Mouse (Mus musculus) E14TG2a.4 (cell line): ENCODE results near the gene Reep6.
A peak's percentile ranks its signal among the peaks of the same experiment; 100 is the strongest.

ENCODE experiments used
- H3K27me3 ChIP-seq: 2 replicates; pipeline ENCODE4 v1.6.1; 2014; ENCODE audit warnings: low read length, control low read depth; ENCODE audit not compliant: insufficient read depth
- H3K36me3 ChIP-seq: 2 replicates; pipeline ENCODE4 v1.6.1; 2014; ENCODE audit warnings: low read length, control low read depth; ENCODE audit not compliant: insufficient read depth
- H3K4me1 ChIP-seq: replicated peaks from 2 replicates; pipeline ENCODE4 v1.6.1; 2014; ENCODE audit warnings: low read depth, low read length, control low read depth
- H3K4me3 ChIP-seq: replicated peaks from 2 replicates; pipeline ENCODE4 v1.5.1; 2014; ENCODE audit warnings: mild to moderate bottlenecking, low read length
- H3K9me3 ChIP-seq: 2 replicates; pipeline ENCODE4 v1.6.1; 2014; ENCODE audit warnings: low read length, control low read depth
- CTCF ChIP-seq: conservative IDR thresholded peaks from 2 replicates; pipeline ENCODE4 v1.5.1; 2014; ENCODE audit warnings: low read length
- NANOG ChIP-seq: IDR thresholded peaks from 2 replicates; pipeline ENCODE4 v1.6.1; 2014; ENCODE audit warnings: borderline replicate concordance, low read length, mixed read lengths
- POU5F1 ChIP-seq: IDR thresholded peaks from 2 replicates; pipeline ENCODE4 v1.6.1; 2014; ENCODE audit warnings: low read length, borderline replicate concordance

Reep6 gene

GRCm38 (mm10) chr10:80298571-80299281 is 31.0 kb upstream of the Reep6 start:
- Histone ChIP-seq H3K4me3 (peak overlapping the region; percentile 70), H3K9me3 (no peaks in the 10 kb centered on the region), H3K27me3 (peaks cover 57% of the 10 kb centered on the region), H3K36me3 (peaks cover 14% of the 10 kb centered on the region), H3K4me1 (peaks cover 75% of the 10 kb centered on the region)
- TF ChIP-seq CTCF = no peak
- TF ChIP-seq NANOG = no peak
- no peak for TF ChIP-seq POU5F1

GRCm38 (mm10) chr10:80299301-80299700 is 30.5 kb upstream of the Reep6 start:
- H3K9me3 ChIP-seq = no peaks in the 10 kb centered on the region
- peaks cover 9% of the 10 kb centered on the region for H3K36me3 ChIP-seq
- H3K27me3 ChIP-seq = peaks cover 61% of the 10 kb centered on the region
- H3K4me3 ChIP-seq = peak overlapping the region; percentile 70
- H3K4me1 ChIP-seq = peaks cover 70% of the 10 kb centered on the region
- no peak for TF ChIP-seq CTCF
- no peak for TF ChIP-seq POU5F1
- TF ChIP-seq NANOG = no peak

- peaks cover 69% of the 10 kb centered on the region for H3K4me1 ChIP-seq
- peaks cover 3% of the 10 kb centered on the region for H3K36me3 ChIP-seq
- H3K27me3 ChIP-seq = peaks cover 66% of the 10 kb centered on the region
- H3K4me3 ChIP-seq = peak overlapping the region; percentile 70
- TF ChIP-seq POU5F1 = no peak
- H3K9me3 ChIP-seq = no peaks in the 10 kb centered on the region
These were observed 29.9 kb upstream of the Reep6 start for GRCm38 (mm10) chr10:80299824-80300223.

GRCm38 (mm10) chr10:80300672-80301181 is 29.0 kb upstream of the Reep6 start:
- peaks cover 67% of the 10 kb centered on the region for H3K4me1 ChIP-seq
- H3K4me3 ChIP-seq = no peak overlapping the region
- no peaks in the 10 kb centered on the region for H3K9me3 ChIP-seq
- H3K36me3 ChIP-seq = no peaks in the 10 kb centered on the region
- TF ChIP-seq NANOG = no peak
- no peak for TF ChIP-seq POU5F1
- TF ChIP-seq CTCF = no peak
- peaks cover 72% of the 10 kb centered on the region for H3K27me3 ChIP-seq

- peaks cover 79% of the 10 kb centered on the region for H3K27me3 ChIP-seq
These were observed 28.3 kb upstream of the Reep6 start for GRCm38 (mm10) chr10:80301256-80302081.

GRCm38 (mm10) chr10:80302082-80302355 is 27.7 kb upstream of the Reep6 start:
- H3K4me3 ChIP-seq = no peak overlapping the region
- peaks cover 82% of the 10 kb centered on the region for H3K27me3 ChIP-seq
- TF ChIP-seq NANOG (no peak), POU5F1 (no peak)
- peaks cover 67% of the 10 kb centered on the region for H3K4me1 ChIP-seq
- no peaks in the 10 kb centered on the region for H3K36me3 ChIP-seq
- H3K9me3 ChIP-seq = no peaks in the 10 kb centered on the region

More at GRCm38 (mm10) chr10:80301256-80302081, 28.3 kb upstream of the Reep6 start:
- H3K36me3 ChIP-seq = no peaks in the 10 kb centered on the region
- no peaks in the 10 kb centered on the region for H3K9me3 ChIP-seq
- no peak overlapping the region for H3K4me3 ChIP-seq
- H3K4me1 ChIP-seq = peaks cover 67% of the 10 kb centered on the region
- TF ChIP-seq NANOG (no peak), CTCF (no peak)

- Histone ChIP-seq H3K4me1 (peaks cover 63% of the 10 kb centered on the region), H3K36me3 (no peaks in the 10 kb centered on the region), H3K9me3 (no peaks in the 10 kb centered on the region), H3K4me3 (no peak overlapping the region), H3K27me3 (peaks cover 82% of the 10 kb centered on the region)
- TF ChIP-seq POU5F1 (no peak), CTCF (no peak), NANOG (no peak)
These were observed 27.3 kb upstream of the Reep6 start for GRCm38 (mm10) chr10:80302471-80302881.

GRCm38 (mm10) chr10:80304458-80304857 is 25.3 kb upstream of the Reep6 start:
- no peak for TF ChIP-seq CTCF
- no peak for TF ChIP-seq NANOG
- no peak for TF ChIP-seq POU5F1
- Histone ChIP-seq H3K27me3 (peaks cover 76% of the 10 kb centered on the region), H3K9me3 (no peaks in the 10 kb centered on the region), H3K4me1 (peaks cover 49% of the 10 kb centered on the region), H3K36me3 (no peaks in the 10 kb centered on the region), H3K4me3 (peak overlapping the region; percentile 86)
